Mouse (Mus musculus) left cerebral cortex, adult 11 months (tissue): ENCODE data around the gene 2610028H24Rik.

Source experiments
- DNase-seq: peaks from one replicate; pipeline ENCODE4 v3.0.0; 2022; ENCODE audit warnings: low spot score

Gene 2610028H24Rik

GRCm38 (mm10) chr10:76448851-76449250 is at the start of gene 2610028H24Rik:
Gene 2610028H24Rik, plus strand, starts transcription at chr10:76449081.
- DNase-seq: no peak

GRCm38 (mm10) chr10:76408520-76408919 is 40.4 kb upstream of the 2610028H24Rik start:
- DNase-seq: no peak

- peak; percentile 41 for DNase-seq
Measured at GRCm38 (mm10) chr10:76416811-76417210, 32.1 kb upstream of the 2610028H24Rik start.

GRCm38 (mm10) chr10:76425674-76426073 is 23.2 kb upstream of the 2610028H24Rik start:
- no peak for DNase-seq

- no peak for DNase-seq
Measured at GRCm38 (mm10) chr10:76433925-76434324, 15.0 kb upstream of the 2610028H24Rik start.

- DNase-seq: no peak
Measured at GRCm38 (mm10) chr10:76439107-76439890, 9.6 kb upstream of the 2610028H24Rik start.

GRCm38 (mm10) chr10:76440281-76440680 is 8.6 kb upstream of the 2610028H24Rik start, which contains the start of gene AC141477.1:
Gene AC141477.1, minus strand, starts transcription at chr10:76440444.
- no peak for DNase-seq

- DNase-seq: peak; percentile 93
Measured at GRCm38 (mm10) chr10:76442178-76443088, 6.4 kb upstream of the 2610028H24Rik start, which contains the start of gene Pcnt. Gene Pcnt, minus strand, starts transcription at chr10:76442786.

- no peak for DNase-seq
Measured at GRCm38 (mm10) chr10:76445996-76446681, 2.7 kb upstream of the 2610028H24Rik start.

GRCm38 (mm10) chr10:76447406-76448229 is 1.3 kb upstream of the 2610028H24Rik start:
- DNase-seq: no peak

- DNase-seq: peak; percentile 32
Measured at GRCm38 (mm10) chr10:76455289-76455688, 6.4 kb downstream of the 2610028H24Rik start.

GRCm38 (mm10) chr10:76461255-76461654 is 12.4 kb downstream of the 2610028H24Rik start:
- DNase-seq: no peak

- no peak for DNase-seq
Measured at GRCm38 (mm10) chr10:76462312-76462711, 13.4 kb downstream of the 2610028H24Rik start.

GRCm38 (mm10) chr10:76462721-76463120 is 13.8 kb downstream of the 2610028H24Rik start:
- no peak for DNase-seq

- peak; percentile 80 for DNase-seq
Measured at GRCm38 (mm10) chr10:76468203-76469162, 19.6 kb downstream of the 2610028H24Rik start, which contains the start of the genes Mcm3ap and Ybey. Gene Mcm3ap, plus strand, starts transcription at chr10:76468927. Gene Ybey, minus strand, starts transcription at chr10:76469114.

GRCm38 (mm10) chr10:76473759-76474158 is 24.9 kb downstream of the 2610028H24Rik start:
- no peak for DNase-seq

GRCm38 (mm10) chr10:76480851-76481250 is 32.0 kb downstream of the 2610028H24Rik start:
- DNase-seq: no peak

- DNase-seq: no peak
Measured at GRCm38 (mm10) chr10:76481480-76481879, 32.6 kb downstream of the 2610028H24Rik start.

GRCm38 (mm10) chr10:76486302-76486701 is 37.4 kb downstream of the 2610028H24Rik start:
- no peak for DNase-seq

- DNase-seq: no peak
Measured at GRCm38 (mm10) chr10:76488265-76488664, 39.4 kb downstream of the 2610028H24Rik start.
